Mouse (Mus musculus): Measurements from ENCODE around the gene Specc1l. TPM values are rescaled to one million over a fixed set of nuclear protein-coding genes. Genes with fewer than 3 reads are reported as not detected.
A peak's percentile ranks its signal among the peaks of the same experiment; 100 is the strongest.
"Not testable (repeated sequence)": the region's sequence is repeated elsewhere in the genome, so short reads cannot be mapped to it uniquely, and the experiment has no call there.

The Specc1l gene
- total RNA-seq, 2 experiments from 2014 or later, result 53.8 to 63.4 TPM

DNA sequence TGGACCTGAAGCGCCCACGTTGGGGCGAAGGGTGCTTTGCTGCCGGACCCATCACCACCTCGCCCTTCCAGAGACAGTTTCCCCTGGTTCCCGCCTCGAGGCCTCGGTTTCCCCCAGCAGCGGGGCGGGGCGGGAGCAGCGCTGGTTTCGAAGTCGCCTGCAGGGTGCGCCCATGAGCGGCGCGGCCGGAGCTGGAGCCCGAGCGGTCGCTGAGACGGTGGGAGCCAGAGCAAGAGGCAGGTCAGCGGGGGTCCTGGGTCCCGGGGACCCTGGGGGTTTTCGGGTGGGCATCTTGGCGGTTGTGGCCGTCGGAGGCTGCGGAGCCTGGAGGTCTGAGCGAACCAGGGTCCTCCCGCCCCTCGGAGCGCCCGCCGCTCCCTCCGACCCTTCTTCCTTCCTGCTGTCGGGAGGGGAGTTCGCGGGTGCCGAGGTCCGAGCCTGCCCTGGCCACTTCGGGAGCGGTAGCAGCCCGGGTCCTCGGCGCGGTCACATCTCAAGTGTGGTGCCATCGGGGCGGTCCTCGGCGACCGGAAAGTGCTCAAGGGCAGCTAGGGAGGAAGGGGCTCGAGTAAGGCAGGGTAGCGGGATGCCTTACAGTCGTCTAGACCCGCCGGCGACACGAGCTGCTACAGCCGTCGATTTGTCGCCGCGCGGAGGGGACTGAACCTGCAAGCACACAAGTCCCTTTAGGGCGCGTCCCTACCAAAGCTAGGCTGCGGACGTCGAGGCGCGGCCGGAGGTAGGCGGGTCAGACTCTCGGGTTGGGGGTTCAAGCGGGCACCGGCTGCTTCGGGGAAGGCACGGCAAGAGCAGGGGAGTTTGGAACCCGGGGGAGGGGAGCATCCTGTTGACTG, 105.3 kb downstream of the Specc1l start:
- peak; percentile 66 to 80 for DNase-seq

DNA sequence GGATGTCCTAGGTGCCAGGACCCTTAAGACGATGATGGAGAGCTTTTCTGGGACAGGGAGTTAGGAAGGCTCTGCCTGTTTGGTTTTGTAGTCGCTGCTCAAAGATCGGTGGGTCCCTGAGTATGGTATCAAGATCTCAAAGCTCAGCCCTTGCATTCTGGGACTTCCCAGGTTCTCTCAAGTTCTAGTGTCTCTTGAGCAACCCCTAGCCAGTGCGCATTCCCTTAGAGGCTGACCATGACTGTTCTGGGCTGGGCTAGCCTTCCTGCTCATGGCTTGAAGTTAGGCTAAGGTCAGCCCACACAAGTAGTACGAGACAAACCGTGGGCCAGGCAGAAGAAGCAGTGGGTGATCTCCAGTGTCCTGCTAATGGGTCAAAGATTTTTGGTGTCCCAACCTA, 106.3 kb downstream of the Specc1l start:
- DNase-seq, result no peak

GRCm38 (mm10) chr10:75320321-75320720, 108.4 kb downstream of the Specc1l start:
- no peak for DNase-seq

GRCm38 (mm10) chr10:75322966-75323365, 111.1 kb downstream of the Specc1l start:
- no peak for DNase-seq

DNA sequence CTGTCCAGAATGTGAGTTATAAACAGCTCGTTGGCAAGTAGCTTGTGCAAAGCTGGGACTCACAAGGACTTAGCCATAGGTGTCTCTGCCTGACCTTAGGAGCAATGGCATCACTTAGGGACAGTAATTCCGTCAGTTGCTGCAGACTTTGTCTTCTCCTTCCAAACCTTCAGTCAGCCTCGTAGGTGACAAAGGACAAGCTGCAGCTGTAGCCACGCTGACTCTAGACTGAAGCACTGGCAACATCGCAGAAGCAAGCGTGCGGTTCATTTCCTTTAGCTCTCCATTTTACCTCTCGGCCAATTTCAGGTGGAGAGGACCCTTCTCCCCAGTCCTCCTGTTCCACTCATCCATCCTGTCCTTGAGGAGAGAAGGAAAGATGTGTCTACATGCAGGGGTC, 112.1 kb downstream of the Specc1l start:
- no peak for DNase-seq

DNA sequence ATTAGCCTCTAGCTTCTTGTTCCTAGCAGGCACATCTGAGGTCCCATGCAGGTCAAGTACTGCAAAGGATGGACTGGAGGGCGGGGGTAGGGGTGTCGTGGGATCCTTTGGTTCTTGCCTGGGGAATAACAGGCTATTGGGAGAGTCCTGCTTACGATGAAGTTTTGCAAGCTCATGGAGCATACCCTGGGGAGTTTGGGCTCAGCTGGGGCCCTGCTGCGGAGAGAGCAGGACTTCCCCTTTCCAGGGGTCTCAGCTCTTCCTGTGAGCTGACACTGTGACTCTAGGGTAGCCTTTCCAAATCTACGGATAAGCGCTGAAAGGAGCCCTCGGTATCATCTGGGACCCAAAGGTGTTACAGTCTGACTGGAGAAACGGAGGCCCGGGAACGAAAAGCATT, 112.5 kb downstream of the Specc1l start:
- no peak for DNase-seq

- DNase-seq, result no peak
Observed at GRCm38 (mm10) chr10:75325821-75326220, 113.9 kb downstream of the Specc1l start.

DNA sequence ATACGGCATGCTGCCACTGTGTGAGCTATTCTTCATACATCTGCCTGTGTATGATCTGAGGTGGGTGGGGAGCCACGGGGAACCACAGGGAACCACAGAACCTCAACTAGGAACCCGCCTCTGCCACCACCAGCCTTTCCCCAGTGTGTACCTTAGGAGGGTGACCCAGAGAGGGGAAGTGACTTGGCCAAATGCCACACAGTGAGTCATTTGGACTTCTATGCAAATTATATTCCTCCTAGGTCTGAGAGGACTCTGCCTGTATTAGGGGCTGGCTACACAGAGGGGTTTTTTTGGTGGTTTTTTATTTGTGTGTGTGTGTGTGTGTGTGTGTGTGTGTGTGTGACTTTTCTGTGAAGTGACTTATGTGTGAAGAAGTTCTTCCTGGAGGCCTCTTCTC, 114.7 kb downstream of the Specc1l start:
- peak; percentile 56 to 77 for DNase-seq

GRCm38 (mm10) chr10:75327081-75327480, 115.2 kb downstream of the Specc1l start:
- no peak for DNase-seq

DNA sequence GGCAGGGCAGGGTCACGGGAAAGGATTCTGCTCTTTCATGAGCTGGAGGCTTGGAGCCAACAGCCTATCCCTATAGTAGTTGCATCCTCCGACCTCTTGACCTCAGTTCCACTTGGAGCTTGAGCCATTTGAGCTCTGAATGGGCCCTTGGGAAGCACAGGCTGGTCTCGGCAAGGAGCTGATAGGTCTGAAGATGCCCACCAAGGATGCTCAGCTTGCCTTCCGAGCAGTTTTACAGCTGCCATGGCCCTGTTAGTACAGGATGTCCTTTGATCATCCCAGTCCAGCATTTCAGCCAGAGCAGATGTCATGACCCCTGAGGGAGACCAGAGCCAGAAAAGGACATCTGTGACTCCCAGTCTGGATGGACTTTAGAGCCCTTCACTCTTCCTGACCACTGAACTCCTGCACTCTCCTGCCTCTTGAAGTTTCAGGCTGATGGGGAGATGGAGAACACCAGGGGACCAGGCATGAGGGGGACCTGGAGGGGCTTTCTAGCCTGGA, 116.4 kb downstream of the Specc1l start:
- no peak for DNase-seq

- DNase-seq, result no peak
Observed at GRCm38 (mm10) chr10:75332268-75332667, 120.4 kb downstream of the Specc1l start.

DNA sequence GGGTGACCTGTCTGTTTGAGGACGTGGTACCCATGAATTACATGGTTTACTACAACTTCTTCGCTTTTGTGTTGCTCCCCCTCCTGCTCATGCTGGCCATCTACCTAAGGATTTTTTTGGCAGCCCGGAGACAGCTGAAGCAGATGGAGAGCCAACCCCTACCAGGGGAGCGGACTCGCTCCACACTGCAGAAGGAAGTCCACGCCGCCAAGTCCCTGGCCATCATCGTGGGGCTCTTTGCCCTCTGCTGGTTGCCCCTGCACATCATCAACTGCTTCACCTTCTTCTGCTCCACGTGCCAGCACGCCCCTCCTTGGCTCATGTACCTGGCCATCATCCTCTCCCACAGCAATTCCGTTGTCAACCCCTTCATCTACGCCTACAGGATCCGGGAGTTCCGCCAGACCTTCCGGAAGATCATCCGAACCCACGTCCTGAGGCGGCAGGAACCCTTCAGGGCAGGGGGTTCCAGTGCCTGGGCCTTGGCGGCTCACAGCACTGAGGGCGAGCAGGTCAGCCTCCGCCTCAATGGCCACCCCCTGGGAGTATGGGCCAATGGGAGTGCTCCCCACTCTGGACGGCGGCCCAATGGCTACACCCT, 121.4 kb downstream of the Specc1l start:
- DNase-seq, result no peak

DNA sequence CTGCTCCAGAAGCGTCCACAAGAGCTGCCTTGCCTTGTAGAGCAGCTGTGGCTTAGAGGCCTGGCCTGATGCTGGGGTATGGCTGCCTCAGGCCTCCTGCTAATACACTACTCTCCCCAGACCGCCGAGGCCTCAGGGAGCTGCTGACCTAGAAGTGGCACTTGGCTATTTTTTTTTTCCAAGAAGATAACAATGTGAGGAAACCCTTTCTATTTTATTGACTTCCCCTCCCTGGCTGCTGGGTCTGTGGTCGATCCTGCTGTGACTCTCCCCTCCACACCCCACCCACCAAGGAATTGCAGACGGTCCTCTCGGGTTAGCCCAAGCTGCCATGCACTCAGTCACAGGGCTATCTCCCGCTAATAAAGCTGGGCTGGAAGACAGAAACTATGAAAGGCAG, 122.3 kb downstream of the Specc1l start:
- no peak for DNase-seq

GRCm38 (mm10) chr10:75335075-75335474, 123.2 kb downstream of the Specc1l start:
- peak; percentile 25 to 54 for DNase-seq

DNA sequence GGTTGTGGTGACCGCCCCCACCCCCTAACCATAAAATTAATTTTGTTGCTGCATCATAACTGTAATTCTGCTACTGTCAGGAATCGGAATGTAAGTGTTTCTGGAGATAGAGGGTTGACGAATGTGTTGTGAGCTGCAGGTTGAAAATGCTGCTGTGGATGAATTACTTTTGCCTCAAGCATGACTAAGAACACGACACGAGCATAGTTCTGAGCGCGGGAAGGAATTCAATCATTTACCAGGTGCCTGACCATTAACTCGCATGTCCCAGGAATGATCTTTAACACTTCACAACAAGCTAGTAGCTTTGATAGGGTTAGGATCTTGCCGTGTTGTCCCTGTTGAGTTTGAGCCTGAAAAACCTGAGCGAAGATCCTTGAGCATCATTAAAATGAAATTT, 125.4 kb downstream of the Specc1l start:
- no peak for DNase-seq

DNA sequence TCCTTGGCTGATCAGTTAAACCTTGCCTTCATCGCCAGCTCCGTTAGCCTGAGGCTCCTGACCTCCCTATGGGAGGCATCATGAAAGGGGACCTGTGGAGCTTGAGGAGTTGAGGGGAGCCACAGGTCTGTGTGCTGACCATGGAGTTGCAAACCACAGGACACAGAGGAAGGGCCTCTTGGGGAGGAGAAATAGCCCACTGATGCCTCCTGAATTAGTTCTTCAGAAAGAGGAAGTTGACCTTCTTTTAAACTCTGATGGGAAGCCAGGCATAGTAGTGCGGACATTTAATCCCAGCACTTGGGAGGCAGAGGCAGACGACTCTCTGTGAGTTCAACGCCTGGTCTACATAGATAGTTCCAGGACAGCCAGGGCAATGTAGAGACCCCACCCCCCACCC, 127.0 kb downstream of the Specc1l start:
- no peak for DNase-seq

GRCm38 (mm10) chr10:75339377-75339776, 127.5 kb downstream of the Specc1l start:
- no peak for DNase-seq

GRCm38 (mm10) chr10:75341936-75342335, 130.1 kb downstream of the Specc1l start:
- DNase-seq, result no peak

GRCm38 (mm10) chr10:75344563-75344962, 132.7 kb downstream of the Specc1l start:
- not testable (repeated sequence) for DNase-seq

- no peak for DNase-seq
Observed at GRCm38 (mm10) chr10:75345265-75345664, 133.4 kb downstream of the Specc1l start.

GRCm38 (mm10) chr10:75350564-75350963, 138.7 kb downstream of the Specc1l start:
- DNase-seq, result no peak

DNA sequence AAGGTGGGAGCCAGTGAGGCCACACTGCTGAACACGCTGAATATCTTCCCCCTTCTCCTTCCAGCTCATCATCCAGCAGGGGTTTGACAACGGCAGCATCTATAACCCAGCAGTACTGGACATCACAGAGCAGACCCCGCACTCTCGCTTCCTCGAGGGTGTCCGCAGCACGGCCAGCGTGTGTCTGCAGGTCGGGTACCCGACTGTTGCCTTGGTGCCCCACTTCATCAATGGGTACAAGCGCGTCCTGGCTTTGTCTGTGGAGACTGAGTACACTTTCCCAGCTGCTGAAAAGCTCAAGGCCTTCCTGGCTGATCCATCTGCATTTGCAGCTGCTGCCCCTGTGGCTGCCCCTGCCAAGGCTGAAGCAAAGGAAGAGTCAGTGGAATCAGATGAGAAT, 140.7 kb downstream of the Specc1l start:
- no peak for DNase-seq

GRCm38 (mm10) chr10:75353838-75354241, 142.0 kb downstream of the Specc1l start:
- DNase-seq, result peak in 1 of 2 experiments; percentile 25

GRCm38 (mm10) chr10:75355341-75355740, 143.5 kb downstream of the Specc1l start:
- no peak for DNase-seq
